Mouse (Mus musculus) heart, adult 2 months (tissue): ENCODE measurements around the gene Ctsw. TPM values are rescaled to one million over a fixed set of nuclear protein-coding genes. Genes with fewer than 3 reads are reported as not detected.

Experiments
- DNase-seq, 2 experiments: peaks; one replicate each; pipeline ENCODE4 v3.0.0; 2021
- H3K27ac ChIP-seq: fragments of 200-600 bp; 2 replicates; pipeline ENCODE4 v1.8.1; 2022
- H3K27me3 ChIP-seq: fragments of 200-500 bp; 2 replicates; pipeline ENCODE4 v1.6.1; 2012; ENCODE audit warnings: mild to moderate bottlenecking, low read length, inconsistent platforms, mixed read lengths; ENCODE audit not compliant: control insufficient read depth, insufficient read depth
- H3K36me3 ChIP-seq: fragments of 200-500 bp; 2 replicates; pipeline ENCODE4 v1.6.1; 2012; ENCODE audit warnings: low read length, inconsistent platforms; ENCODE audit not compliant: control insufficient read depth, insufficient read depth
- H3K4me1 ChIP-seq: fragments of 200-500 bp; 2 replicates; pipeline ENCODE4 v1.6.1; 2011; ENCODE audit warnings: low read length; ENCODE audit not compliant: control insufficient read depth, insufficient read depth
- H3K4me3 ChIP-seq: fragments of 200-600 bp; 2 replicates; pipeline ENCODE4 v1.8.1; 2022
- H3K79me2 ChIP-seq: fragments of 200-500 bp; replicated peaks from 2 replicates; pipeline ENCODE4 v1.6.1; 2012; ENCODE audit warnings: mild to moderate bottlenecking, inconsistent platforms, low read length, moderate library complexity, mixed read lengths; ENCODE audit not compliant: control insufficient read depth, insufficient read depth
- H3K9ac ChIP-seq: fragments of 200-500 bp; 2 replicates; pipeline ENCODE4 v1.6.1; 2012; ENCODE audit warnings: low read depth, mild to moderate bottlenecking, control low read depth, inconsistent platforms, low read length, mixed read lengths
- CTCF ChIP-seq: fragments of 200-600 bp; IDR thresholded peaks from 2 replicates; pipeline ENCODE4 v1.8.1; 2022; ENCODE audit warnings: antibody characterized with exemption, mild to moderate bottlenecking, moderate library complexity
- EP300 ChIP-seq: fragments of 200-500 bp; IDR thresholded peaks from 2 replicates; pipeline ENCODE4 v1.6.1; 2011; ENCODE audit warnings: low read depth, low read length, control low read depth; ENCODE audit not compliant: insufficient read depth
- POLR2A ChIP-seq: fragments of 200-500 bp; IDR thresholded peaks from 2 replicates; pipeline ENCODE4 v1.6.1; 2011; ENCODE audit warnings: mild to moderate bottlenecking, low read depth, low read length, control low read depth; ENCODE audit not compliant: insufficient read depth
- WGBS: fragments of 180-500 bp; shearing (Covaris S2); methylation state at CpG from one replicate; pipeline ENCODE4 v1.1.7; 2018; 5-methylcytosine and 5-hydroxymethylcytosine counted together
- intact Hi-C: fragments of 180-260 bp; cut with DNase I; formaldehyde crosslinking; loops from one replicate; pipeline ENCODE4 v1.15.1; 2025
- long read RNA-seq: library from polyadenylated mRNA; stranded (forward); transcript quantifications from one replicate; pipeline ENCODE4 v2.0.0, GENCODE M21; 2021
- polyA plus RNA-seq: library from polyadenylated mRNA; depleted of rRNA; stranded (reverse); fragments of >200 nt; gene quantifications from 2 replicates; pipeline ENCODE4 v1.2.3, GENCODE M21; 2012; rRNA removed
- total RNA-seq, 2 experiments: library from RNA; stranded (reverse); gene quantifications; 2 replicates each; pipeline ENCODE4 v1.2.3; 2021

The Ctsw gene
- total RNA-seq: under 1 TPM; 0.32 to 0.42 TPM
- polyA plus RNA-seq: 0.67 and 2.0 TPM in 2 replicates
- long read RNA-seq, partial matches to known transcripts: 0 of 2 reads
- long read RNA-seq, other reads (novel, unspliced or antisense): 0 of 2 reads

DNA sequence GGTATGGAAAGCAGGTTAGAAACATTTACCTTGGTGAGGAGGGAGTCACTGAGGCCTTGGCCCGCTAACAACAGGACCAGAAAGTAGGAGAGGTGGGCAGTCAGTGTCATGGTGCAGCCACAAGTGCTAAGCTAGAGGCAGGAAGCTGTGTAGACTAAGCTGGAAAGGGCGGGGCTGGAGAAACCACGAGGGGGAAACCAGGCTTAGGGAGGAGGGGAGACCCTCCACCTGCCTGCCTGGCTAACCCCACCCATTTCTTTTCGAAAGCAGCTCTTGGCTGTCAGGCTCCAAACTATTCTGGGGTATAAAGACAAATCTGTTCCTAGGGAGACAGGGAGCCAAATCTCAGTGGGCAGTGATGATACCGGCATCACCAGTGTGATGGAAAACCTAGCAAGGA is at the start of gene Ctsw:
TSS of gene Ctsw (minus strand) at position 134 of the 400 bp plus-strand sequence.
- no peaks in the 10 kb centered on the region for H3K36me3 ChIP-seq
- WGBS: 42% methylated on average over 5 of the region's 5 CpGs
- DNase-seq: peak in 1 of 2 experiments; percentile 19
- H3K27ac ChIP-seq: no peak within 1 kb of the TSS
- intact Hi-C loops: no loop called here
- TF ChIP-seq EP300 (no peak), POLR2A (no peak), CTCF (no peak)
- no peak within 1 kb of the TSS for H3K9ac ChIP-seq
- peaks cover 3% of the 10 kb centered on the region for H3K4me1 ChIP-seq
- H3K79me2 ChIP-seq: no peaks in the 10 kb centered on the region
- no peaks in the 10 kb centered on the region for H3K27me3 ChIP-seq
- no peak within 1 kb of the TSS for H3K4me3 ChIP-seq

DNA sequence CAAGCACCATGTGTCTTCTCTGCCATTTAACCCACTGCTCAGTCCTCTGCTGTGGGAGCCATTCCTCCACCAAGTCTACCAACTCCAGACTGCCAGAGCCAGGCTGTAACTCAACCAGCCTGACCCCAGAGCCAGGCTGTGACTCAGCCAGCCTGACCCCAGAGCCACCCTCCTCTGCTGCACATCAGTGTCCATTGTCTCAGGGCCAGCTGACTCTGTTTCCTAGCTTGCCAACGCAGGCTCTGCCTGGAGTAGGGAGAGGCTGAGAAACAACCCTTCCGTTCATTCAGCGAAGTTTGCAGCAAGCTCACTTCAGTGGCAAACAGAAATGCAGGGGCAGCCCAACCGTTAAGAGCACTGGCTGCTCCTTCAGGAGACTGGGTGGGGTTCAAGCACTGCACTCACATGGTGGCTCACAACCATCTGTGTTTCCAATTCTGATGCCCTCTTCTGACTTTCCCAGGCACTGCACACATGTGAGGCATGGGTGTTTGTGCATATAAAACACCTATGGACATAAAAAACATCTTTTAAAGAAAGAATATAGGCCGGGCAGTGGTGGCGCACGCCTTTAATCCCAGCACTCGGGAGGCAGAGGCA is 48.7 kb upstream of the Ctsw start:
- H3K27ac ChIP-seq: no peak overlapping the region
- WGBS: 76% methylated on average over 8 of the region's 8 CpGs
- intact Hi-C loops: no loop called here

DNA sequence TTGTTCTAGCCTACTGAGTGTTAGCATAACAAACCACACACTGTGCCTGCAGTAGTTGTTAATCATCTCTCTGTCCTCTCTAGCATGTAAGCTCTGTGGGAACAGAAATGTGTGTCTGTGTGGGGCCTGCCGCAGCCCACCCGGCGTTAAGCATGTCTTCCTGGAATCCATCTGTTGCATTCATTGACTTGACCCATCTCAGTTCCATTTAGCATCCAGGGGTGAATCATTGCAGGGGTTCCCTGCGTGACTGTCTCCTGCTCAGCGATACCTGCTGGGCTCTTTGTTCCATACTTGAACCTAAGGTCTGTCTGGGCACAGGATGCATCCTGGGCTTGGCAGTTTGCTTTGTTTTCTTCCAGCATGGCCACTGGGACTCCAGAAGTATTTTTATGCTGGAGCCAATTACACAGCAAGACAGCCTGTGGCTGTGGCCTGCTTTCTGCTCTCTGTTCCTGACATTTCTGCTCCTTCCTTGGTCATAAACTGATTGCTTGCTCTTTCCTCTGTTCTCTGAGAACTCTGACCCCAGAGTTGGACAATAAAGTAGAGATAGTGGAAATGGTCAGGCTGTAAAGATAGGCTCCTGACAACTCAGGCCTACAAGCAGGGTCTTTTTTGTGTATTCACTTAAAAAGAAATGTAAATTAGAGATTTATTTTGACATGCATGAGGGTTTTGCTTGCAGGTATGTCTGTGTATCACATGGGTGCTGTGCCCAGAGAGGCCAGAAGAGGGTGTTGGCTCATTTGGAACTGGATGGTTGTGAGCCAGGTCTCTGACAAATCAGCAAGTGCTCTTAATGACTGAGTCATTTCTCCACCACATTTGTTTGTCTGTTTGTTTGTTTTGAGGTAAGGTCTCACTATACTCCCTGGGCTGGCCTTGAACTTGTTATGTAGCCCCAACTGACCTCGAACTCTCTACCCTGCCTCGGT is 47.8 kb upstream of the Ctsw start:
- Histone ChIP-seq H3K36me3 (no peaks in the 10 kb centered on the region), H3K4me1 (peaks cover 4% of the 10 kb centered on the region), H3K9ac (no peak overlapping the region), H3K79me2 (no peaks in the 10 kb centered on the region), H3K27me3 (no peaks in the 10 kb centered on the region), H3K27ac (no peak overlapping the region), H3K4me3 (no peak overlapping the region)
- 91% methylated on average over 7 of the region's 7 CpGs for whole genome bisulfite sequencing
- no peak for DNase-seq
- TF ChIP-seq POLR2A (no peak), CTCF (no peak; the same call in 1 of the 2 replicates), EP300 (no peak)
- intact Hi-C loops: no loop called here

More for the DNA sequence above, 48.7 kb upstream of the Ctsw start:
- no peak for DNase-seq
- no peaks in the 10 kb centered on the region for H3K79me2 ChIP-seq
- TF ChIP-seq POLR2A (no peak), EP300 (no peak), CTCF (0 out of 2 replicates have a peak, but pooled peaks have one; percentile 2)
- no peaks in the 10 kb centered on the region for H3K36me3 ChIP-seq
- H3K4me1 ChIP-seq: peaks cover 3% of the 10 kb centered on the region
- no peak overlapping the region for H3K9ac ChIP-seq
- H3K4me3 ChIP-seq: no peak overlapping the region
- no peaks in the 10 kb centered on the region for H3K27me3 ChIP-seq

DNA sequence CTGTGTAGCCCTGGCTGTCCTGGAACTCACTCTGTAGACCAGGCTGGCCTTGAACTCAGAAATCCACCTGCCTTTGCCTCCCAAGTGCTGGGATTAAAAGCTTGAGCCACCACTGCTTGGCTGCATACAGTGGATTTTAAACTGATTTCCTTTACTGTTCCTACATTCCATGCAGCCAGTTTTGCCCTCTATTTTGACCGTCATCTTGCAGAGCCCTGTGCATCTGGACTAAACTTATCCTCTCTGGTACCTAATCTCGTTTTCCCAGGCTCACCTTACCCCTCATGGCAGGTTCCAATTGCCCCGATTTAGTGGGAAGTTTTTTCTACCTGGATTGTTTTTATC is 44.7 kb upstream of the Ctsw start:
- TF ChIP-seq POLR2A: no peak
- no peak for TF ChIP-seq CTCF
- TF ChIP-seq EP300: no peak
- H3K4me1 ChIP-seq: peaks cover 6% of the 10 kb centered on the region
- H3K79me2 ChIP-seq: no peaks in the 10 kb centered on the region
- H3K4me3 ChIP-seq: no peak overlapping the region
- H3K36me3 ChIP-seq: no peaks in the 10 kb centered on the region
- DNase-seq: no peak
- intact Hi-C loops: no loop called here
- H3K27ac ChIP-seq: no peak overlapping the region
- no peak overlapping the region for H3K9ac ChIP-seq
- no peaks in the 10 kb centered on the region for H3K27me3 ChIP-seq
- WGBS: 76% methylated on average over 3 of the region's 3 CpGs

GRCm38 (mm10) chr19:5512091-5513004 is 44.0 kb upstream of the Ctsw start:
- no peak overlapping the region for H3K4me3 ChIP-seq
- no peaks in the 10 kb centered on the region for H3K36me3 ChIP-seq
- no peaks in the 10 kb centered on the region for H3K27me3 ChIP-seq
- peaks cover 6% of the 10 kb centered on the region for H3K4me1 ChIP-seq
- WGBS: 38% methylated on average over 12 of the region's 12 CpGs
- no peak overlapping the region for H3K9ac ChIP-seq
- no peak for TF ChIP-seq POLR2A
- TF ChIP-seq CTCF: no peak
- no peak for TF ChIP-seq EP300
- DNase-seq: peak in 1 of 2 experiments; percentile 24
- no peaks in the 10 kb centered on the region for H3K79me2 ChIP-seq
- intact Hi-C loops: no loop called here
- no peak overlapping the region for H3K27ac ChIP-seq
